Mouse (Mus musculus) intestine, embryonic 16.5 days (tissue): ENCODE data around the gene B4galnt4. TPM values are rescaled to one million over a fixed set of nuclear protein-coding genes. Genes with fewer than 3 reads are reported as not detected.

Experiments used
- ATAC-seq: fragments of 200-750 bp; cut with Nextera tagmentation; 2 replicates; pipeline ENCODE4 v1.8.0; 2017; ENCODE audit warnings: moderate TSS enrichment, moderate library complexity
- H3K27ac ChIP-seq: fragments of 300-500 bp; sonication (generic); 2 replicates; pipeline ENCODE4 v1.5.1; 2014; ENCODE audit warnings: mild to moderate bottlenecking, low read length
- H3K27me3 ChIP-seq: fragments of 300-500 bp; sonication (generic); replicated peaks from 2 replicates; pipeline ENCODE4 v1.6.1; 2014; ENCODE audit warnings: low read length, control low read depth, mixed read lengths; ENCODE audit not compliant: control insufficient read depth, insufficient read depth
- H3K36me3 ChIP-seq: fragments of 300-500 bp; sonication (generic); 2 replicates; pipeline ENCODE4 v1.6.1; 2014; ENCODE audit warnings: low read length, control low read depth; ENCODE audit not compliant: control insufficient read depth, insufficient read depth
- H3K4me1 ChIP-seq: fragments of 300-500 bp; sonication (generic); 2 replicates; pipeline ENCODE4 v1.6.1; 2014; ENCODE audit warnings: low read length, control low read depth, mixed read lengths; ENCODE audit not compliant: control insufficient read depth, insufficient read depth
- H3K4me2 ChIP-seq: fragments of 300-500 bp; sonication (generic); 2 replicates; pipeline ENCODE4 v1.6.1; 2014; ENCODE audit warnings: low read depth, low read length, control low read depth
- H3K4me3 ChIP-seq: fragments of 300-500 bp; sonication (generic); 2 replicates; pipeline ENCODE4 v1.5.1; 2014; ENCODE audit warnings: mild to moderate bottlenecking, low read length
- H3K9ac ChIP-seq: fragments of 300-500 bp; sonication (generic); 2 replicates; pipeline ENCODE4 v1.6.1; 2014; ENCODE audit warnings: low read depth, low read length
- H3K9me3 ChIP-seq: fragments of 300-500 bp; sonication (generic); 2 replicates; pipeline ENCODE4 v1.6.1; 2016; ENCODE audit warnings: low read length, control low read depth; ENCODE audit not compliant: control insufficient read depth
- WGBS: fragments of 180-500 bp; shearing (Covaris S2); extraction: QIAGEN DNeasy Blood & Tissue Kit; methylation state at CpG from one replicate; pipeline ENCODE4 v1.1.7; 2014; 5-methylcytosine and 5-hydroxymethylcytosine counted together
- polyA plus RNA-seq: library from polyadenylated mRNA; unstranded; fragments of >200 nt; fragmentation: Nextera tagmentation; extraction: Ambion mirVana; gene quantifications from 2 replicates; pipeline ENCODE4 v1.2.1, GENCODE M21; 2015

B4galnt4 gene
- polyA plus RNA-seq, 1 experiment from 2014 or later, result 7.2 TPM

GRCm38 (mm10) chr7:141040867-141041606 lies 19.9 kb upstream of the B4galnt4 start:
- H3K4me3 ChIP-seq, result no peak overlapping the region
- H3K9me3 ChIP-seq, result no peaks in the 10 kb centered on the region
- peak overlapping the region; percentile 73 for H3K27ac ChIP-seq
- 29% methylated on average over 6 of the region's 9 CpGs for WGBS
- no peaks in the 10 kb centered on the region for H3K36me3 ChIP-seq
- H3K4me2 ChIP-seq, result no peak overlapping the region
- no peaks in the 10 kb centered on the region for H3K27me3 ChIP-seq
- 0 out of 2 replicates have a peak, but pooled peaks have one; percentile 29 for ATAC-seq
- peak overlapping the region; percentile 2 for H3K9ac ChIP-seq
- H3K4me1 ChIP-seq, result peaks cover 19% of the 10 kb centered on the region

GRCm38 (mm10) chr7:141041661-141042060 lies 19.2 kb upstream of the B4galnt4 start:
- 10% methylated on average over 5 of the region's 5 CpGs for WGBS
- ATAC-seq, result peak; percentile 77
- H3K36me3 ChIP-seq, result no peaks in the 10 kb centered on the region
- no peak overlapping the region for H3K9ac ChIP-seq
- H3K27ac ChIP-seq, result peak overlapping the region; percentile 73
- no peak overlapping the region for H3K4me2 ChIP-seq
- H3K4me1 ChIP-seq, result peaks cover 19% of the 10 kb centered on the region
- H3K9me3 ChIP-seq, result no peaks in the 10 kb centered on the region
- H3K4me3 ChIP-seq, result no peak overlapping the region
- no peaks in the 10 kb centered on the region for H3K27me3 ChIP-seq

- H3K9ac ChIP-seq, result peak overlapping the region; percentile 37; the same call in 1 of the 2 replicates
- peak overlapping the region; percentile 82 for H3K27ac ChIP-seq
- WGBS, result 37% methylated on average over 4 of the region's 4 CpGs
- peaks cover 26% of the 10 kb centered on the region for H3K4me1 ChIP-seq
- no peaks in the 10 kb centered on the region for H3K27me3 ChIP-seq
- H3K4me3 ChIP-seq, result no peak overlapping the region
- no peaks in the 10 kb centered on the region for H3K36me3 ChIP-seq
- H3K9me3 ChIP-seq, result no peaks in the 10 kb centered on the region
- no peak overlapping the region for H3K4me2 ChIP-seq
- peak; percentile 77 for ATAC-seq
These were observed 18.4 kb upstream of the B4galnt4 start for GRCm38 (mm10) chr7:141042539-141042938.

- H3K27ac ChIP-seq, result peak overlapping the region; percentile 75
- no peak overlapping the region for H3K4me3 ChIP-seq
- H3K4me2 ChIP-seq, result peak overlapping the region; percentile 24; the same call in 1 of the 2 replicates
- no peaks in the 10 kb centered on the region for H3K9me3 ChIP-seq
- H3K9ac ChIP-seq, result peak overlapping the region; percentile 17; the same call in 1 of the 2 replicates
- H3K27me3 ChIP-seq, result no peaks in the 10 kb centered on the region
- H3K4me1 ChIP-seq, result peaks cover 22% of the 10 kb centered on the region
- no peaks in the 10 kb centered on the region for H3K36me3 ChIP-seq
- ATAC-seq, result 0 out of 2 replicates have a peak, but pooled peaks have one; percentile 5
- WGBS, result 58% methylated on average over 6 of the region's 6 CpGs
These were observed 13.8 kb upstream of the B4galnt4 start for GRCm38 (mm10) chr7:141046931-141047580.

GRCm38 (mm10) chr7:141047581-141048225 lies 13.2 kb upstream of the B4galnt4 start:
- ATAC-seq, result peak; percentile 90
- Histone ChIP-seq H3K4me1 (peaks cover 17% of the 10 kb centered on the region), H3K4me2 (peak overlapping the region; percentile 89), H3K36me3 (no peaks in the 10 kb centered on the region), H3K9me3 (no peaks in the 10 kb centered on the region), H3K27me3 (no peaks in the 10 kb centered on the region), H3K27ac (peak overlapping the region; percentile 92), H3K9ac (peak overlapping the region; percentile 61), H3K4me3 (peak overlapping the region; percentile 36)
- 9% methylated on average over 15 of the region's 19 CpGs for WGBS

GRCm38 (mm10) chr7:141048226-141049218 lies 12.4 kb upstream of the B4galnt4 start:
- 7% methylated on average over 21 of the region's 21 CpGs for WGBS
- peak overlapping the region; percentile 89 for H3K4me2 ChIP-seq
- peak overlapping the region; percentile 36 for H3K4me3 ChIP-seq
- H3K27me3 ChIP-seq, result no peaks in the 10 kb centered on the region
- peak overlapping the region; percentile 61 for H3K9ac ChIP-seq
- H3K27ac ChIP-seq, result peak overlapping the region; percentile 92
- H3K36me3 ChIP-seq, result no peaks in the 10 kb centered on the region
- no peaks in the 10 kb centered on the region for H3K9me3 ChIP-seq
- ATAC-seq, result peak; percentile 91
- H3K4me1 ChIP-seq, result peaks cover 11% of the 10 kb centered on the region

GRCm38 (mm10) chr7:141049326-141049725 lies 11.6 kb upstream of the B4galnt4 start:
- H3K9ac ChIP-seq, result no peak overlapping the region
- H3K4me1 ChIP-seq, result peaks cover 11% of the 10 kb centered on the region
- H3K36me3 ChIP-seq, result no peaks in the 10 kb centered on the region
- no peak overlapping the region for H3K4me2 ChIP-seq
- no peak overlapping the region for H3K4me3 ChIP-seq
- no peaks in the 10 kb centered on the region for H3K9me3 ChIP-seq
- H3K27me3 ChIP-seq, result no peaks in the 10 kb centered on the region
- no peak for ATAC-seq
- 78% methylated on average over 2 of the region's 2 CpGs for whole genome bisulfite sequencing
- no peak overlapping the region for H3K27ac ChIP-seq

- ATAC-seq, result no peak
- H3K9me3 ChIP-seq, result no peaks in the 10 kb centered on the region
- H3K27ac ChIP-seq, result no peak overlapping the region
- peaks cover 11% of the 10 kb centered on the region for H3K4me1 ChIP-seq
- H3K4me2 ChIP-seq, result no peak overlapping the region
- H3K4me3 ChIP-seq, result no peak overlapping the region
- no peaks in the 10 kb centered on the region for H3K27me3 ChIP-seq
- H3K36me3 ChIP-seq, result no peaks in the 10 kb centered on the region
- H3K9ac ChIP-seq, result no peak overlapping the region
- WGBS, result 68% methylated on average over 17 of the region's 17 CpGs
These were observed 9.7 kb upstream of the B4galnt4 start for GRCm38 (mm10) chr7:141051060-141051685.
